Mouse (Mus musculus): ENCODE measurements around the gene Ret.

Gene Ret

GRCm38 (mm10) chr6:118197440-118197975 lies at the start of gene Ret:
Ret (minus strand) TSS chr6:118197718.
- DNase-seq: no peak

- no peak for DNase-seq
Observed at GRCm38 (mm10) chr6:118247161-118247560, 49.6 kb upstream of the Ret start.

- no peak for DNase-seq
Observed at GRCm38 (mm10) chr6:118244106-118244505, 46.6 kb upstream of the Ret start.

GRCm38 (mm10) chr6:118242941-118243340 lies 45.4 kb upstream of the Ret start:
- DNase-seq: no peak

GRCm38 (mm10) chr6:118226072-118226471 lies 28.6 kb upstream of the Ret start:
- DNase-seq: no peak

- no peak for DNase-seq
Observed at GRCm38 (mm10) chr6:118222471-118222870, 25.0 kb upstream of the Ret start.

GRCm38 (mm10) chr6:118215676-118216075 lies 18.2 kb upstream of the Ret start:
- no peak for DNase-seq

GRCm38 (mm10) chr6:118208326-118208725 lies 10.8 kb upstream of the Ret start:
- DNase-seq: no peak

GRCm38 (mm10) chr6:118206386-118206785 lies 8.9 kb upstream of the Ret start:
- no peak for DNase-seq

GRCm38 (mm10) chr6:118205176-118205890 lies 7.8 kb upstream of the Ret start:
- DNase-seq: no peak

GRCm38 (mm10) chr6:118204112-118204511 lies 6.6 kb upstream of the Ret start:
- DNase-seq: no peak

GRCm38 (mm10) chr6:118196751-118197439 lies 623 bp downstream of the Ret start:
- DNase-seq: peak; percentile 43

- DNase-seq: peak; percentile 31
Observed at GRCm38 (mm10) chr6:118195108-118195507, 2.4 kb downstream of the Ret start.

- DNase-seq: no peak
Observed at GRCm38 (mm10) chr6:118192882-118193281, 4.6 kb downstream of the Ret start.

GRCm38 (mm10) chr6:118192199-118192598 lies 5.3 kb downstream of the Ret start:
- DNase-seq: no peak

- no peak for DNase-seq
Observed at GRCm38 (mm10) chr6:118189764-118190163, 7.8 kb downstream of the Ret start.

GRCm38 (mm10) chr6:118188599-118188998 lies 8.9 kb downstream of the Ret start:
- DNase-seq: no peak

- no peak for DNase-seq
Observed at GRCm38 (mm10) chr6:118187285-118187641, 10.3 kb downstream of the Ret start.

GRCm38 (mm10) chr6:118186620-118187284 lies 10.8 kb downstream of the Ret start:
- no peak for DNase-seq

- no peak for DNase-seq
Observed at GRCm38 (mm10) chr6:118184126-118184525, 13.4 kb downstream of the Ret start.

- no peak for DNase-seq
Observed at GRCm38 (mm10) chr6:118180085-118180423, 17.5 kb downstream of the Ret start.

GRCm38 (mm10) chr6:118179316-118180084 lies 18.0 kb downstream of the Ret start:
- DNase-seq: peak; percentile 70

- DNase-seq: no peak
Observed at GRCm38 (mm10) chr6:118173975-118174328, 23.6 kb downstream of the Ret start.

Measured in thymus, postnatal 4 days (tissue).